Mouse (Mus musculus): Measurements from ENCODE around the gene Igsf9b. TPM values are rescaled to one million over a fixed set of nuclear protein-coding genes. Genes with fewer than 3 reads are reported as not detected.

The Igsf9b gene
- polyA plus RNA-seq (2012; rRNA removed): 1.5 and 2.1 TPM in 2 replicates

DNA sequence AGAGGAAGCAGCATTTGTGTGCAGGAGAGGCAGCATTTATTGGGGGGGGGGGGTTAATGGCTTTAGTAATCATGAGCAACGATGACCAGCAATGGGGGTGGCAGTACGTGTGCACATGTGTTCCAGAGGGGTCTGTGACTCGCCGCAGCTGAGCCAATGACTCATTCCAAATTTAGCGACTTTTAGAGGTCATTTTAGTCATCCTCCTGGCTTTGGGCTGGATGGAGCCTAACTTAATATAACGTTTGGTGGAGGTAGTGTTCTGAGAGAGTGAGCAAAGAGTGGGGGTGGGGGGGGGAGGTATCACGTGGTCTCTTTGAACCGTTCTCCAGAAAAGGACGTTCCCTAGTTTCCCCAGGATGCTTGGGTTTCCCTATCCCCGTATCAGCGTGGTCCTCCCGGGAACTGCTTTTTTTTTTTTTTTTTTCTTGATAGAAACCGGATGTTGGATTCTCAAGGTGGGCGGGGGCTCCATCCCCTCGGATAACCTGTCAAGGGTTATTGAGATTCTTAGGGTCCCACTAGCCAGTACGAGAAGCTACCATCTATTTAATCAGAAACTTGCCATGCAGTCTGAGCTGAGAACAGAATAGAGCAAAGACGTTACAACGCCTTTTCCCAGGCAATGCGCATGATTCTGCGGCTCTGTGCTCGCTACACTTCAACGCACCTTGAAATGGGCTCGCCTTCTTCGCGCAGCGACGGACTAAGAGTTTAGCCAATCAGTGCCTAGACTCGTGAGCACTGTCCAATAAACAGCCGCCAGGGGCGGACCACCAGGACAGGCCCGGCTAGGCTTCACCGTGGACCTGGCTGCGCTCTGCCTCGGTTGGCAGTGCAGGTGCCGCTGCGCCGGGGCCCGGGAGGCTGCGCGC lies at the start of gene Igsf9b:
TSS of gene Igsf9b (plus strand) at position 794 of the 875 bp plus-strand sequence.

GRCm38 (mm10) chr9:27396500-27396899 lies 97.5 kb downstream of the Igsf9b start, which contains the start of gene Spata19:
Gene Spata19, plus strand, starts transcription at chr9:27396800.

Other genes starting within 250 kb of the Igsf9b start
- gene Jam3, start 143.8 kb upstream of the Igsf9b start, polyA plus RNA-seq (2012; rRNA removed): 6.0 and 7.4 TPM in 2 replicates
- not detected in 2 replicates for gene Spata19, start 97.6 kb downstream of the Igsf9b start, polyA plus RNA-seq (2012; rRNA removed)